Mouse (Mus musculus): Measurements from ENCODE around the gene Atl1.

GRCm38 (mm10) chr12:69891721-69892120 is 693 bp upstream of the Atl1 start:
- TF ChIP-seq GATA1 (IDR thresholded peaks at IDR 0.05; ENCODE audit: borderline replicate concordance, low read length) (no peak), FLI1 (IDR thresholded peaks at IDR 0.05; ENCODE audit: low read length) (no peak)
